Mouse (Mus musculus) neural tube, embryonic 11.5 days (tissue): ENCODE results near the gene Elovl4. TPM values are rescaled to one million over a fixed set of nuclear protein-coding genes. Genes with fewer than 3 reads are reported as not detected.

Source experiments
- ATAC-seq: fragments of 200-750 bp; cut with Nextera tagmentation; 2 replicates; pipeline ENCODE4 v1.8.0; 2017; ENCODE audit warnings: moderate number of reproducible peaks, mild to moderate bottlenecking, moderate TSS enrichment, moderate library complexity; ENCODE audit not compliant: insufficient read depth, low FRiP score, low TSS enrichment
- DNase-seq: peaks from one replicate; pipeline ENCODE4 v3.0.0-alpha.2; 2015; ENCODE audit warnings: low spot score
- H3K27ac ChIP-seq: fragments of 300-500 bp; sonication (generic); 2 replicates; pipeline ENCODE4 v1.5.1; 2014; ENCODE audit warnings: low read depth, mild to moderate bottlenecking, low read length
- H3K27me3 ChIP-seq: fragments of 300-500 bp; sonication (generic); 2 replicates; pipeline ENCODE4 v1.6.1; 2014; ENCODE audit warnings: mild to moderate bottlenecking, low read length, mixed read lengths; ENCODE audit not compliant: control insufficient read depth, insufficient read depth
- H3K36me3 ChIP-seq: fragments of 300-500 bp; sonication (generic); 2 replicates; pipeline ENCODE4 v1.6.1; 2014; ENCODE audit warnings: mild to moderate bottlenecking, low read length, moderate library complexity, mixed read lengths; ENCODE audit not compliant: control insufficient read depth, insufficient read depth
- H3K4me1 ChIP-seq: fragments of 300-500 bp; sonication (generic); 2 replicates; pipeline ENCODE4 v1.6.1; 2014; ENCODE audit warnings: low read length, mixed read lengths; ENCODE audit not compliant: control insufficient read depth, insufficient read depth
- H3K4me2 ChIP-seq: fragments of 300-500 bp; sonication (generic); 2 replicates; pipeline ENCODE4 v1.6.1; 2014; ENCODE audit warnings: low read depth, mild to moderate bottlenecking, moderate library complexity
- H3K4me3 ChIP-seq: fragments of 300-500 bp; sonication (generic); 2 replicates; pipeline ENCODE4 v1.5.1; 2014; ENCODE audit warnings: low read depth, low read length
- H3K9ac ChIP-seq: fragments of 300-500 bp; sonication (generic); 2 replicates; pipeline ENCODE4 v1.6.1; 2014; ENCODE audit warnings: mild to moderate bottlenecking, low read length
- H3K9me3 ChIP-seq: fragments of 300-500 bp; sonication (generic); 2 replicates; pipeline ENCODE4 v1.6.1; 2016; ENCODE audit warnings: low read length; ENCODE audit not compliant: control insufficient read depth
- WGBS: fragments of 180-500 bp; shearing (Covaris S2); extraction: QIAGEN DNeasy Blood & Tissue Kit; methylation state at CpG from one replicate; pipeline ENCODE4 v1.1.7; 2014; 5-methylcytosine and 5-hydroxymethylcytosine counted together
- polyA plus RNA-seq: library from polyadenylated mRNA; unstranded; fragments of >200 nt; fragmentation: Nextera tagmentation; extraction: Ambion mirVana; gene quantifications from 2 replicates; pipeline ENCODE4 v1.2.1, GENCODE M21; 2014

The Elovl4 gene
- polyA plus RNA-seq, 1 experiment from 2014 or later, result 41.2 TPM

- Histone ChIP-seq H3K4me2 (no peak overlapping the region), H3K27ac (no peak overlapping the region), H3K27me3 (no peaks in the 10 kb centered on the region), H3K9ac (no peak overlapping the region), H3K4me3 (no peak overlapping the region), H3K36me3 (no peaks in the 10 kb centered on the region), H3K4me1 (no peaks in the 10 kb centered on the region), H3K9me3 (no peaks in the 10 kb centered on the region)
- ATAC-seq (no peak), DNase-seq (no peak)
- WGBS, result 92% methylated on average over 4 of the region's 4 CpGs
Measured at GRCm38 (mm10) chr9:83761318-83761717, 44.8 kb downstream of the Elovl4 start.

GRCm38 (mm10) chr9:83731877-83732276, 74.2 kb downstream of the Elovl4 start:
- no peaks in the 10 kb centered on the region for H3K4me1 ChIP-seq
- no peaks in the 10 kb centered on the region for H3K27me3 ChIP-seq
- no peaks in the 10 kb centered on the region for H3K36me3 ChIP-seq
- no peak overlapping the region for H3K4me3 ChIP-seq
- H3K4me2 ChIP-seq, result no peak overlapping the region
- no peak for DNase-seq
- no peaks in the 10 kb centered on the region for H3K9me3 ChIP-seq
- H3K9ac ChIP-seq, result no peak overlapping the region
- ATAC-seq, result no peak
- WGBS, result 86% methylated on average over 2 of the region's 2 CpGs
- no peak overlapping the region for H3K27ac ChIP-seq

GRCm38 (mm10) chr9:83730836-83731235, 75.2 kb downstream of the Elovl4 start:
- Histone ChIP-seq H3K4me3 (no peak overlapping the region), H3K4me2 (no peak overlapping the region), H3K36me3 (no peaks in the 10 kb centered on the region), H3K27ac (no peak overlapping the region), H3K9me3 (no peaks in the 10 kb centered on the region), H3K27me3 (no peaks in the 10 kb centered on the region), H3K4me1 (no peaks in the 10 kb centered on the region), H3K9ac (no peak overlapping the region)
- ATAC-seq, result no peak
- WGBS, result 74% methylated on average over 7 of the region's 7 CpGs
- DNase-seq, result no peak

Other genes starting within 250 kb of the Elovl4 start
- 38.7 and 38.9 TPM in 2 replicates for gene Ttk, start 28.4 kb upstream of the Elovl4 start, polyA plus RNA-seq
- 49.8 and 54.8 TPM in 2 replicates for gene Bckdhb, start 118.9 kb upstream of the Elovl4 start, polyA plus RNA-seq